Mouse (Mus musculus): ENCODE results near the gene Anapc4.

- no peak for TF ChIP-seq CTCF (IDR thresholded peaks at IDR 0.05; ENCODE audit: control insufficient read depth, insufficient read depth, insufficient read length)
- TF ChIP-seq MYOG (IDR thresholded peaks at IDR 0.05; ENCODE audit: control insufficient read depth, extremely low read depth, insufficient read length): no peak
Observed at GRCm38 (mm10) chr5:52871986-52872385, 38.2 kb downstream of the Anapc4 start.
